Mouse (Mus musculus): Measurements from ENCODE around the gene Pcgf1. TPM values are rescaled to one million over a fixed set of nuclear protein-coding genes. Genes with fewer than 3 reads are reported as not detected.

Pcgf1 gene
- total RNA-seq, 2 experiments from 2014 or later = 8.2 to 8.7 TPM

DNA sequence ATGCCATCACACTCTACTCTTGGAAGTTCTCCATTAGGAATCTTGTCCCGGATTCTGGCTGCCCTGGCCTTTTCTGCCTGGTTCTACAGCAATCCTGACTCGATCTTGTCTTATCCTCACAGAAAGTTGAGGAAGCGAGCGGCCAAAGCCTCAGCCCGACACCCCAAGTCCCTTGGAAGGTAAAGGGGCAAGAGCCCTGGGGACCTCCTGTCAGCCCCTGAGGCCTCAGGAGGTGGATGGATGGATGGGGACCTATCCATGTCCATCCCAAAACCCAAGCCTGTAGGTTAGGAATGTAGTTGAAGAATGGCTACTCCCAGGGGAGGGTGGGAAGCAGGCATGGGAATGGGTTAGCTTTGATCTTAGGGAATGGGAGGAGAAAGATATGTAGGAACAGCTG lies 33.7 kb upstream of the Pcgf1 start:
- no peak for DNase-seq
- Histone ChIP-seq H3K4me3 (no peak overlapping the region), H3K27ac (peak overlapping the region; percentile 12; the same call in 1 of the 2 replicates)
- intact Hi-C loops (cut with DNase I) = no loop called here
- no peak for TF ChIP-seq CTCF (IDR thresholded peaks at IDR 0.05)

DNA sequence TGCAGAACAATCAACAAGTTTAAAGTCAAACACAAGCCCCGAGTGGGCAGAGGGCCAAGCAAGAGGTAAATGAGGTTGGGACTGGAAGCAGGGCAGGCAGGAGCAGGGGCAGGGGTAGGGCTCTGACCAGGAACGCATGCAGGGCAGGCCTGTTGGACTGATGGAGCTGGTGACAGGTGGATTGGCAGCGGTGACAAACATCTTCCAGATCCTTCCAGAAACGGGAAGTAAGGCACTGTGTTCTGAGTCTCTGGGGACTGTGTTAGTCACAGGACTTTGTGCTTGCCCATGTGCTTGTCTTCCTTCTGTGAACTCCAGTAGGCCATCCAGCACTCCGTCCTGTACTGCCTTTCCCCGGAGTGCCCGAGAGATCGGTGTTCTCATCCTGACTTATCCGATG lies 32.9 kb upstream of the Pcgf1 start:
- intact Hi-C loops (cut with DNase I) = no loop called here
- Histone ChIP-seq H3K4me3 (no peak overlapping the region), H3K27ac (no peak overlapping the region)
- no peak for TF ChIP-seq CTCF (IDR thresholded peaks at IDR 0.05)
- DNase-seq = no peak

DNA sequence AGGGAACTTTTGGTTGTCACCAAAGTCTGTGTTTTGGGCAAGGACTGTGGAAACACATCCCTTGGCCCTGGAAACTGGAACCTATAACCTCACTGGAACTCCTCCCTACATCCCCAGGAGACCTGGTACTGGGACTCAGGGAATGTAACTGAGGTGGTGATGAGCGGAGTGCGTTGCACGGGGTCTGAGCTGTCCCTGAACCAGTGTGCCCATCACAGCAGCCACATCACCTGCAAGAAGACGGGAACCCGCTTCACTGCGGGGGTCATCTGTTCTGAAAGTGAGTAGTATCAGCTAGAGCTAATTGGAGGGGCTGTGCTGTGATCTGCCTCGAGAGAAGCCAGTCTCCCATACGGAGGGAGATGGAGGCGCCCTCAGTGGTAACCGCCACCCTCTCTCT lies 28.3 kb upstream of the Pcgf1 start:
- no peak for TF ChIP-seq CTCF (IDR thresholded peaks at IDR 0.05)
- no peak overlapping the region for H3K4me3 ChIP-seq
- intact Hi-C loops (cut with DNase I) = no loop called here
- DNase-seq = no peak
- H3K27ac ChIP-seq = no peak overlapping the region

GRCm38 (mm10) chr6:83053136-83053960 lies 24.3 kb upstream of the Pcgf1 start:
- intact Hi-C loops (cut with DNase I) = no loop called here
- Histone ChIP-seq H3K4me3 (peak overlapping the region; percentile 85), H3K27ac (peak overlapping the region; percentile 91)
- TF ChIP-seq CTCF (IDR thresholded peaks at IDR 0.05) = no peak
- DNase-seq = peak; percentile 53

DNA sequence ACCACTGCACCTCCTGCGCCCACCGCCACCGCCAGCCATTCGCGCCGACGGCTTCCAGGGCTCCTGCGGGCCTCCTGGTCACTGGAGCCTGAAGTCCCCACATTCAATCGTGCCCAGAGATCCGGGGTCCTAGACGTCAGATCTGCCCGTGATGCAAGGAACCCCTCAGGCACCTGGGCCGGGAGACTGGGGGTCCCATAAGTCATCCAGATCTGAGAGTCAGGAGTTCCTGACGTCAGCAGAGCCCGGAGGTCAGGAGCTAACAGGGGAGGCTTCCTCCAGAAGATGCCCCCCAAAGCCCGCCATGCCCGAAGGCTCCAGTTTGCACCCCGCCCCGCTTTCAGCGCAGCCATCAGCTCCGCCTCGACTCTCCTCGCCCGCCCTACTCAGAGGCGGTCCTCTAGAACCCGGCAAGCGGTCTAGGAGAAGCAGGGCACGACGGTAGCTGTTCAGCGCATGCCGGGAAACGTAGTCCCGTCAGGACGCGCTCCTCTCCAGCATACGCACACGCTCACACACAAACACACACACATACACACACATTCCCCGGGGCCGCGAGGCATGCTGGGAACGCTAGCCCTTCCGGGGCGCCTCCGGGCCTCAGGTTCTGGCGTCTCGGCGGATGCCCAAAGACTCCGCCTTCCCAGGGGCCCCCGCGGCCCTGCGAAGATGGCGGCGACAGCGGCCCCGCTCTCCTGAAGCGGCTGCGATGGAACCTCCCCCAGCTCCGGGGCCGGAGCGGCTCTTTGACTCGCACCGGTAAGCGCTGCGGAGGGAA lies 23.4 kb upstream of the Pcgf1 start, which contains the start of gene Aup1:
Aup1 (plus strand) TSS at position 448 of the 778 bp plus-strand sequence.
- no peak for TF ChIP-seq CTCF (IDR thresholded peaks at IDR 0.05)
- intact Hi-C loops (cut with DNase I) = loop anchor here (1.0 to 2.0 kb wide), 3 partner anchors 23 to 58 kb away; partner anchors contain the start of genes Ccdc142, Gm42688 and Pcgf1

DNA sequence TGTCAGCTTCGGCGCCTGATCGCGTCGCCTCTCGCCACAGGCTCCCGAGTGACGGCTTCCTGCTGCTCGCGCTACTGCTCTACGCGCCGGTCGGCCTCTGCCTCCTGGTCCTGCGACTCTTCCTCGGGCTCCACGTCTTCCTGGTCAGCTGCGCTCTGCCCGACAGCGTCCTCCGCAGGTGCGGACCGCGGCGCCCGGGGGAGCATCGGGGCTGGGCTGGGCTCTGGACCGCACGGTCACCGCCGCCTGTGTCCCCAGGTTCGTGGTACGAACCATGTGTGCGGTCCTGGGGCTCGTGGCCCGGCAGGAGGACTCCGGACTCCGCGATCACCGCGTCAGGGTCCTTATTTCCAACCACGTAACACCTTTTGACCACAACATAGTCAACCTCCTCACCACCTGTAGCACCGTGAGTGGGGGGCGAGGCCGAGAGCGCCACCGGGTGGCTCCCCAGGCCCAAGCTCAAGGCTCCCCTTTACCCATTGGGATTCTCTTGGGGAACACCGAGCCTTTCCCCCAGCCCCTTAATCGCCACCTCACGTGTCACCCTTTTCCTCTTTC lies 22.7 kb upstream of the Pcgf1 start, which contains the start of gene Htra2:
Htra2 (minus strand) TSS at position 403 of the 561 bp plus-strand sequence.
- intact Hi-C loops (cut with DNase I) = loop anchor here (1.0 to 5.0 kb wide), 4 partner anchors 22 to 107 kb away; partner anchors contain the start of genes Ccdc142, Gm42688 and Pcgf1
- Histone ChIP-seq H3K4me3 (peak within 1 kb of the TSS; percentile 85), H3K27ac (peak within 1 kb of the TSS; percentile 91)
- no peak for DNase-seq
- peak; percentile 51 for TF ChIP-seq CTCF (IDR thresholded peaks at IDR 0.05)

More for the DNA sequence above, 23.4 kb upstream of the Pcgf1 start, which contains the start of gene Aup1:
- Histone ChIP-seq H3K4me3 (peak within 1 kb of the TSS; percentile 85), H3K27ac (peak within 1 kb of the TSS; percentile 91)
- peak; percentile 98 for DNase-seq

DNA sequence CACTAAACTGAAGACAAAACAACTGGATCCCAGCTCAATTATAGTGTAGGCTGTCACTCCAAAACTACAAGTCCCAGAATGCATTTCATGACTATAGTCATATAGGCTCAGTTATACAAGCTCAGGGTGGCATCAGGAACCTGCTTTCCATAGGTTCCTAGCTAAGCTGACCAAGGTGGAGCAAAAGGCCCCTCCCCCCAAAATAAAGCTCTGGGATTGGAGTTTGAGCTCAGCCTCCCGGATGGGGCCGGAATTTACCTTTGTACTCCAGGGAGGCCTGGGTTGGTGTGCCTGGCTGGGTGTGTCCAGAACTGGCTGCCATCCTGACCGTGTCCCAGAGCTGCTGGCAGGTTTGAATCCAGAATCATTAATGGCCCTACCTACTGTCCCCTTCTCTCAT lies 19.9 kb upstream of the Pcgf1 start, which contains the start of gene Dqx1:
Dqx1 (plus strand) TSS at position 55 of the 400 bp plus-strand sequence.
- intact Hi-C loops (cut with DNase I) = loop anchor here (5.0 kb wide), 1 partner anchor 105 kb away; no protein-coding TSS in a partner anchor
- Histone ChIP-seq H3K27ac (no peak within 1 kb of the TSS), H3K4me3 (no peak within 1 kb of the TSS)
- no peak for DNase-seq
- no peak for TF ChIP-seq CTCF (IDR thresholded peaks at IDR 0.05)

GRCm38 (mm10) chr6:83058725-83059124 lies 18.9 kb upstream of the Pcgf1 start:
- H3K4me3 ChIP-seq = no peak overlapping the region
- DNase-seq = no peak
- intact Hi-C loops (cut with DNase I) = loop anchor here (5.0 kb wide), 1 partner anchor 104 kb away; no protein-coding TSS in a partner anchor
- H3K27ac ChIP-seq = no peak overlapping the region
- no peak for TF ChIP-seq CTCF (IDR thresholded peaks at IDR 0.05)

GRCm38 (mm10) chr6:83065995-83066394 lies 11.7 kb upstream of the Pcgf1 start:
- TF ChIP-seq CTCF (IDR thresholded peaks at IDR 0.05) = no peak
- no peak for DNase-seq
- no peak overlapping the region for H3K27ac ChIP-seq
- H3K4me3 ChIP-seq = no peak overlapping the region
- intact Hi-C loops (cut with DNase I) = no loop called here

GRCm38 (mm10) chr6:83066441-83066840 lies 11.2 kb upstream of the Pcgf1 start:
- no peak for DNase-seq
- intact Hi-C loops (cut with DNase I) = no loop called here
- TF ChIP-seq CTCF (IDR thresholded peaks at IDR 0.05) = no peak
- no peak overlapping the region for H3K4me3 ChIP-seq
- no peak overlapping the region for H3K27ac ChIP-seq

GRCm38 (mm10) chr6:83068221-83068620 lies 9.4 kb upstream of the Pcgf1 start:
- H3K27ac ChIP-seq = no peak overlapping the region
- peak overlapping the region; percentile 58; the same call in 1 of the 2 replicates for H3K4me3 ChIP-seq
- no peak for TF ChIP-seq CTCF (IDR thresholded peaks at IDR 0.05)
- no peak for DNase-seq
- intact Hi-C loops (cut with DNase I) = no loop called here

Data from gastrocnemius, adult 2 months (tissue).